In genomic region chr5:53977060-53977459, GRCm38 (mm10) we compare ENCODE assay signal across 34 mouse cellular contexts. TPM values are rescaled to one million over a fixed set of nuclear protein-coding genes. Genes with fewer than 3 reads are reported as not detected.
DNase-seq lines count a peak whose midpoint lies in the region; ATAC-seq and TF ChIP-seq lines count a peak whose summit lies in the region.
"Had no signal": no experiment of that assay in that cellular context is flagged by ENCODE, and none has a peak within 500 bp of the region (broad histone marks: within the 10 kb centered on the region; RNA-seq: fewer than 3 reads in every experiment).

No protein-coding gene starts in this region.

- H3K4me1 ChIP-seq in embryonic facial prominence, embryonic 14.5 days (ENCODE audit: control insufficient read depth, insufficient read depth, low read length): no peaks in the 10 kb centered on the region
- H3K4me1 ChIP-seq in embryonic facial prominence, embryonic 10.5 days: no peaks in the 10 kb centered on the region
- H3K4me1 ChIP-seq in liver, embryonic 11.5 days (replicated peaks; ENCODE audit: control insufficient read depth, insufficient read depth, low read length): no peaks in the 10 kb centered on the region
- no peaks in the 10 kb centered on the region for H3K4me1 ChIP-seq in liver, postnatal 0 days (ENCODE audit: insufficient read depth)
- H3K4me1 ChIP-seq: embryonic facial prominence, embryonic 12.5 days; forebrain, embryonic 12.5 days; heart, embryonic 12.5 days; liver, embryonic 13.5 days; neural tube, embryonic 15.5 days had no signal

- no peak for TF ChIP-seq POLR2A in myocyte (IDR thresholded peaks at IDR 0.05; ENCODE audit: insufficient read length, low read depth)

- no peak overlapping the region for H3ac ChIP-seq in myocyte (ENCODE audit: control insufficient read depth, insufficient read length)

- H3K4me2 ChIP-seq in embryonic facial prominence, embryonic 14.5 days (ENCODE audit: low read depth, low read length): no peak overlapping the region
- no peak overlapping the region for H3K4me2 ChIP-seq in liver, embryonic 11.5 days
- H3K4me2 ChIP-seq in liver, postnatal 0 days (ENCODE audit: low read depth, low read length): no peak overlapping the region
- H3K4me2 ChIP-seq in myocyte (ENCODE audit: low read depth): peak overlapping the region; percentile 14
- H3K4me2 ChIP-seq: embryonic facial prominence, embryonic 12.5 days; forebrain, embryonic 12.5 days; heart, embryonic 12.5 days; hindbrain, embryonic 14.5 days; liver, embryonic 13.5 days; neural tube, embryonic 15.5 days had no signal

- H3K9ac ChIP-seq in embryonic facial prominence, embryonic 14.5 days (ENCODE audit: low read depth, low read length): no peak overlapping the region
- H3K9ac ChIP-seq in liver, embryonic 11.5 days (ENCODE audit: low read depth, low read length): no peak overlapping the region
- no peak overlapping the region for H3K9ac ChIP-seq in liver, postnatal 0 days (replicated peaks)
- H3K9ac ChIP-seq: embryonic facial prominence, embryonic 12.5 days; forebrain, embryonic 12.5 days; forebrain, postnatal 0 days; heart, embryonic 12.5 days; hindbrain, embryonic 14.5 days; liver, embryonic 13.5 days; neural tube, embryonic 15.5 days had no signal

- H3K36me3 ChIP-seq in embryonic facial prominence, embryonic 14.5 days (ENCODE audit: control insufficient read depth, insufficient read depth, low read length): no peaks in the 10 kb centered on the region
- H3K36me3 ChIP-seq in embryonic facial prominence, embryonic 10.5 days (replicated peaks): no peaks in the 10 kb centered on the region
- no peaks in the 10 kb centered on the region for H3K36me3 ChIP-seq in liver, embryonic 11.5 days (ENCODE audit: control insufficient read depth, insufficient read depth, low read length)
- no peaks in the 10 kb centered on the region for H3K36me3 ChIP-seq in liver, postnatal 0 days (replicated peaks; ENCODE audit: insufficient read depth, low read length)
- H3K36me3 ChIP-seq in myocyte (ENCODE audit: control insufficient read depth, insufficient read depth): no peaks in the 10 kb centered on the region
- H3K36me3 ChIP-seq: embryonic facial prominence, embryonic 12.5 days; forebrain, embryonic 12.5 days; G1E; heart, embryonic 12.5 days; liver, embryonic 13.5 days; neural tube, embryonic 15.5 days had no signal

- intact Hi-C loops in gastrocnemius, postnatal 14 days (cut with DNase I; ENCODE audit: low total_unique reads): no loop called here

- peak; percentile 78 for DNase-seq in embryonic facial prominence, embryonic 14.5 days (ENCODE audit: low spot score)
- DNase-seq in embryonic facial prominence, embryonic 10.5 days (ENCODE audit: low spot score): no peak
- DNase-seq in liver, embryonic 11.5 days (ENCODE audit: low spot score): peak; percentile 16
- no peak for DNase-seq in liver, postnatal 0 days
- DNase-seq in gastrocnemius, postnatal 14 days: peak; percentile 69
- no peak for DNase-seq in kidney, postnatal 4 days
- no peak for DNase-seq in urinary bladder, postnatal 36 days (ENCODE audit: low spot score in 2 of 2)
- DNase-seq: adrenal gland, adult 8-10 months; cerebellum, adult 9-10 months; cerebellum, postnatal 36 days; forebrain, postnatal 0 days; heart, adult 18-20 months; heart, postnatal 4 days; kidney, adult 2 months; kidney, postnatal 36 days; left cerebral cortex, postnatal 4 days; liver, embryonic 13.5 days; lung, adult 2 months; lung, postnatal 10 days; midbrain, embryonic 14.5 days; retina, postnatal 1 day; right cerebral cortex, postnatal 25 days; spleen, adult 18-20 months; thymus, adult 2 months; thymus, postnatal 4 days had no signal

- 67% methylated on average over 8 of the region's 8 CpGs for WGBS in embryonic facial prominence, embryonic 14.5 days
- WGBS in embryonic facial prominence, embryonic 10.5 days: 87% methylated on average over 8 of the region's 8 CpGs
- 91% methylated on average over 8 of the region's 8 CpGs for WGBS in liver, embryonic 11.5 days
- 86% methylated on average over 8 of the region's 8 CpGs for WGBS in liver, postnatal 0 days (ENCODE audit: insufficient replicate concordance)

- TF ChIP-seq CTCF in liver, postnatal 0 days (IDR thresholded peaks at IDR 0.05; ENCODE audit: low read depth): no peak

- H3K9me3 ChIP-seq in embryonic facial prominence, embryonic 14.5 days (ENCODE audit: control insufficient read depth, low read length): no peaks in the 10 kb centered on the region
- no peaks in the 10 kb centered on the region for H3K9me3 ChIP-seq in embryonic facial prominence, embryonic 10.5 days
- H3K9me3 ChIP-seq in liver, embryonic 11.5 days (ENCODE audit: control insufficient read depth, low read length): no peaks in the 10 kb centered on the region
- no peaks in the 10 kb centered on the region for H3K9me3 ChIP-seq in liver, postnatal 0 days (ENCODE audit: low read length)
- H3K9me3 ChIP-seq: embryonic facial prominence, embryonic 12.5 days; forebrain, embryonic 12.5 days; G1E; heart, embryonic 12.5 days; liver, embryonic 13.5 days; neural tube, embryonic 15.5 days had no signal

- H3K79me2 ChIP-seq in myocyte (ENCODE audit: control insufficient read depth, insufficient read depth): no peaks in the 10 kb centered on the region

- no peaks in the 10 kb centered on the region for H3K27me3 ChIP-seq in embryonic facial prominence, embryonic 14.5 days (replicated peaks; ENCODE audit: control insufficient read depth, insufficient read depth, low read length)
- no peaks in the 10 kb centered on the region for H3K27me3 ChIP-seq in embryonic facial prominence, embryonic 10.5 days (replicated peaks; ENCODE audit: low read depth, poor library complexity, severe bottlenecking)
- no peaks in the 10 kb centered on the region for H3K27me3 ChIP-seq in liver, embryonic 11.5 days (replicated peaks; ENCODE audit: control insufficient read depth, insufficient read depth, low read length)
- H3K27me3 ChIP-seq in liver, postnatal 0 days (ENCODE audit: insufficient read depth, low read length): no peaks in the 10 kb centered on the region
- no peaks in the 10 kb centered on the region for H3K27me3 ChIP-seq in myocyte (ENCODE audit: control insufficient read depth, insufficient read depth, insufficient read length)
- H3K27me3 ChIP-seq: embryonic facial prominence, embryonic 12.5 days; forebrain, embryonic 12.5 days; heart, embryonic 12.5 days; liver, embryonic 13.5 days; neural tube, embryonic 15.5 days had no signal

- no peak overlapping the region for H3K4me3 ChIP-seq in embryonic facial prominence, embryonic 14.5 days (ENCODE audit: low read depth, low read length)
- no peak overlapping the region for H3K4me3 ChIP-seq in embryonic facial prominence, embryonic 10.5 days
- no peak overlapping the region for H3K4me3 ChIP-seq in liver, embryonic 11.5 days (ENCODE audit: low read depth, low read length)
- no peak overlapping the region for H3K4me3 ChIP-seq in liver, postnatal 0 days (ENCODE audit: low read depth, low read length)
- no peak overlapping the region for H3K4me3 ChIP-seq in myocyte
- H3K4me3 ChIP-seq: embryonic facial prominence, embryonic 12.5 days; erythroblast, embryonic 14.5 days; forebrain, embryonic 12.5 days; heart, embryonic 12.5 days; liver, embryonic 13.5 days; neural tube, embryonic 15.5 days had no signal

- no peak for TF ChIP-seq EP300 in liver, postnatal 0 days (IDR thresholded peaks at IDR 0.05; ENCODE audit: low read depth)

- H3K27ac ChIP-seq in embryonic facial prominence, embryonic 14.5 days (replicated peaks; ENCODE audit: low read depth, low read length): peak overlapping the region; percentile 41; the same call in 1 of the 2 replicates
- H3K27ac ChIP-seq in embryonic facial prominence, embryonic 10.5 days (replicated peaks): no peak overlapping the region
- H3K27ac ChIP-seq in liver, embryonic 11.5 days (ENCODE audit: low read depth, low read length): no peak overlapping the region
- H3K27ac ChIP-seq in liver, postnatal 0 days (ENCODE audit: low read depth): no peak overlapping the region
- H3K27ac ChIP-seq: embryonic facial prominence, embryonic 12.5 days; forebrain, embryonic 12.5 days; hindbrain, embryonic 14.5 days; liver, embryonic 13.5 days; macrophage; neural tube, embryonic 15.5 days had no signal

- peak; percentile 76; the same call in 1 of the 2 replicates for ATAC-seq in embryonic facial prominence, embryonic 14.5 days (ENCODE audit: low read depth)
- ATAC-seq in liver, embryonic 11.5 days (replicated peaks; ENCODE audit: low FRiP score): no peak
- ATAC-seq in liver, postnatal 0 days: no peak
- ATAC-seq: forebrain, postnatal 0 days had no signal

TF ChIP-seq in myocyte, 11 proteins besides CTCF, POLR2A, EP300 and RAD21:
- TF ChIP-seq REST (IDR thresholded peaks at IDR 0.05; ENCODE audit: insufficient read depth, insufficient read length) (no peak), MYOD1 (IDR thresholded peaks at IDR 0.05; ENCODE audit: control insufficient read depth in 1 of 3, insufficient read length in 2 of 3, low read depth in 2 of 3) (peak; percentile 69 to 87 (median 71)), POLR2AphosphoS2 (IDR thresholded peaks at IDR 0.05; ENCODE audit: insufficient read length, low read depth) (no peak), MYOG (IDR thresholded peaks at IDR 0.05; ENCODE audit: control insufficient read depth in 1 of 3, insufficient read depth in 1 of 3, insufficient read length in 2 of 3, low read depth in 2 of 3) (peak; percentile 73 to 97 (median 94)), CEBPB (IDR thresholded peaks at IDR 0.05; ENCODE audit: insufficient read depth, poor library complexity, severe bottlenecking) (no peak), TCF12 (IDR thresholded peaks at IDR 0.05; ENCODE audit: insufficient read depth, poor library complexity, severe bottlenecking) (peak; percentile 88), USF1 (IDR thresholded peaks at IDR 0.05; ENCODE audit: low read depth) (no peak), TCF3 (IDR thresholded peaks at IDR 0.05; ENCODE audit: insufficient read length, low read depth) (peak; percentile 29)

RNA-seq across cellular contexts. Expression of gene Stim2, which starts 21.2 kb away (rescaled TPM):
- 30.5 and 38.1 TPM in 2 replicates for polyA plus RNA-seq in embryonic facial prominence, embryonic 14.5 days (2014; fragmentation: Nextera tagmentation; extraction: Ambion mirVana)
- 13.9 and 14.3 TPM in 2 replicates for polyA plus RNA-seq in embryonic facial prominence, embryonic 10.5 days (2016; fragmentation: Nextera tagmentation; extraction: Ambion mirVana)
- 12.0 and 13.2 TPM in 2 replicates for polyA plus RNA-seq in liver, embryonic 11.5 days (2014; fragmentation: Nextera tagmentation; extraction: Ambion mirVana)
- polyA plus RNA-seq in liver, postnatal 0 days (2015; fragmentation: Nextera tagmentation; extraction: Ambion mirVana): 5.4 and 6.3 TPM in 2 replicates
- total RNA-seq in gastrocnemius, postnatal 14 days (2021): 10 to 100 TPM; 30.6 to 34.1 TPM
- 23.6 TPM for polyA plus RNA-seq in myocyte (2012; fragmentation: generic; extraction: Trizol)

Comparison
In these comparisons a context has a peak if more than half of its experiments do, and no peak if none do; other contexts are left out.
1. DNase-seq: peak in embryonic facial prominence, embryonic 14.5 days (single experiment), liver, embryonic 11.5 days (single experiment) and gastrocnemius, postnatal 14 days (single experiment); none in embryonic facial prominence, embryonic 10.5 days (single experiment), liver, postnatal 0 days (single experiment), kidney, postnatal 4 days (0 of 2) and urinary bladder, postnatal 36 days (0 of 2).